Mouse (Mus musculus) embryonic facial prominence, embryonic 13.5 days (tissue): ENCODE measurements at regions not wholly inside any gene's neighbourhood (a gene's known extent, or its start where the extent isn't known, plus 50 kb on each side); places are given as distances from the start of the nearest gene placed in this dataset.

Source experiments
- ATAC-seq: fragments of 200-750 bp; cut with Nextera tagmentation; 2 replicates; pipeline ENCODE4 v1.8.0; 2017; ENCODE audit warnings: low read depth; ENCODE audit not compliant: insufficient number of reproducible peaks, insufficient read depth, low FRiP score, low TSS enrichment
- H3K27ac ChIP-seq: fragments of 300-500 bp; sonication (generic); 2 replicates; pipeline ENCODE4 v1.5.1; 2015; ENCODE audit warnings: moderate library complexity, mild to moderate bottlenecking, inconsistent platforms
- H3K27me3 ChIP-seq: fragments of 300-500 bp; sonication (generic); 2 replicates; pipeline ENCODE4 v1.6.1; 2015; ENCODE audit warnings: mild to moderate bottlenecking, inconsistent platforms
- H3K36me3 ChIP-seq: fragments of 300-500 bp; sonication (generic); 2 replicates; pipeline ENCODE4 v1.6.1; 2015; ENCODE audit warnings: mild to moderate bottlenecking, inconsistent platforms
- H3K4me1 ChIP-seq: fragments of 300-500 bp; sonication (generic); 2 replicates; pipeline ENCODE4 v1.6.1; 2015; ENCODE audit warnings: inconsistent platforms
- H3K4me2 ChIP-seq: fragments of 300-500 bp; sonication (generic); 2 replicates; pipeline ENCODE4 v1.6.1; 2015; ENCODE audit warnings: moderate library complexity, mild to moderate bottlenecking, inconsistent platforms
- H3K4me3 ChIP-seq: fragments of 300-500 bp; sonication (generic); 2 replicates; pipeline ENCODE4 v1.5.1; 2015; ENCODE audit warnings: mild to moderate bottlenecking, inconsistent platforms
- H3K9ac ChIP-seq: fragments of 300-500 bp; sonication (generic); 2 replicates; pipeline ENCODE4 v1.6.1; 2015; ENCODE audit warnings: mild to moderate bottlenecking, inconsistent platforms
- H3K9me3 ChIP-seq: fragments of 300-500 bp; sonication (generic); 2 replicates; pipeline ENCODE4 v1.6.1; 2016; ENCODE audit warnings: inconsistent platforms
- WGBS: fragments of 180-500 bp; shearing (Covaris S2); methylation state at CpG from one replicate; pipeline ENCODE4 v1.1.7; 2015; ENCODE audit warnings: mixed read lengths; 5-methylcytosine and 5-hydroxymethylcytosine counted together

DNA sequence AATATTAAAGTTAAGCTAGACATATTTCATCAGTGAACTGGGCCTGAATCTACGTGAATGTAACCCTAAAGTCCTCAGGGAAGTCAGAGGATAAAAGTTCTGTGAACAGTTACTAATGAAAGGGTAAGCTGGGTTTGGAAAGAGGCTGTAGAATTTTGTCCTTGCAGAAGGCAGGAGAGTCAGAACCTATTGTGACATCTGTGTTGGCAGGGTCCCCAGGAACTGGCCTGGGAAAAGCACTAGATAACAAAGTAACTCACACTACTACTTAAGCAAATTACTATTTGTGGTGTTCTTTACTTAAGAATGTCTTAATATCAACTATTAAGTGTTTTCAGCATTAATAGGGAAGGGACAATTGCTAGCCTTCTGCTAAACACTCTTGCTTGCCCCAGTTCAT lies 320.5 kb downstream of the Fam198b start:
- Histone ChIP-seq H3K27ac (no peak overlapping the region), H3K27me3 (no peaks in the 10 kb centered on the region), H3K36me3 (no peaks in the 10 kb centered on the region), H3K9me3 (no peaks in the 10 kb centered on the region), H3K4me1 (no peaks in the 10 kb centered on the region), H3K4me3 (no peak overlapping the region), H3K9ac (no peak overlapping the region), H3K4me2 (no peak overlapping the region)
- ATAC-seq: no peak
- WGBS: 65% methylated on average over 1 of the region's 1 CpGs

GRCm38 (mm10) chr3:80205351-80205750 lies 321.0 kb downstream of the Fam198b start:
- WGBS: 74% methylated on average over 6 of the region's 6 CpGs

GRCm38 (mm10) chr3:80207022-80207421 lies 322.7 kb downstream of the Fam198b start:
- 24% methylated on average over 1 of the region's 1 CpGs for WGBS
- Histone ChIP-seq H3K4me1 (no peaks in the 10 kb centered on the region), H3K27ac (no peak overlapping the region), H3K4me3 (no peak overlapping the region), H3K36me3 (no peaks in the 10 kb centered on the region), H3K4me2 (no peak overlapping the region), H3K27me3 (no peaks in the 10 kb centered on the region), H3K9ac (no peak overlapping the region), H3K9me3 (no peaks in the 10 kb centered on the region)
- ATAC-seq: no peak

More at GRCm38 (mm10) chr3:80205351-80205750, 321.0 kb downstream of the Fam198b start:
- Histone ChIP-seq H3K4me2 (no peak overlapping the region), H3K4me3 (no peak overlapping the region), H3K4me1 (no peaks in the 10 kb centered on the region), H3K9ac (no peak overlapping the region), H3K27me3 (no peaks in the 10 kb centered on the region), H3K27ac (no peak overlapping the region), H3K9me3 (no peaks in the 10 kb centered on the region), H3K36me3 (no peaks in the 10 kb centered on the region)
- ATAC-seq: no peak

GRCm38 (mm10) chr3:80208028-80208427 lies 323.7 kb downstream of the Fam198b start:
- no peaks in the 10 kb centered on the region for H3K9me3 ChIP-seq
- no peaks in the 10 kb centered on the region for H3K27me3 ChIP-seq
- no peaks in the 10 kb centered on the region for H3K36me3 ChIP-seq

GRCm38 (mm10) chr3:80209596-80209995 lies 325.3 kb downstream of the Fam198b start:
- Histone ChIP-seq H3K4me1 (no peaks in the 10 kb centered on the region), H3K36me3 (no peaks in the 10 kb centered on the region), H3K4me2 (no peak overlapping the region), H3K27me3 (no peaks in the 10 kb centered on the region), H3K4me3 (no peak overlapping the region), H3K27ac (no peak overlapping the region), H3K9ac (no peak overlapping the region), H3K9me3 (no peaks in the 10 kb centered on the region)
- no peak for ATAC-seq

More at GRCm38 (mm10) chr3:80208028-80208427, 323.7 kb downstream of the Fam198b start:
- ATAC-seq: no peak
- H3K4me1 ChIP-seq: no peaks in the 10 kb centered on the region
- H3K9ac ChIP-seq: no peak overlapping the region
- WGBS: 86% methylated on average over 2 of the region's 2 CpGs
- no peak overlapping the region for H3K4me3 ChIP-seq
- H3K27ac ChIP-seq: no peak overlapping the region
- H3K4me2 ChIP-seq: no peak overlapping the region

DNA sequence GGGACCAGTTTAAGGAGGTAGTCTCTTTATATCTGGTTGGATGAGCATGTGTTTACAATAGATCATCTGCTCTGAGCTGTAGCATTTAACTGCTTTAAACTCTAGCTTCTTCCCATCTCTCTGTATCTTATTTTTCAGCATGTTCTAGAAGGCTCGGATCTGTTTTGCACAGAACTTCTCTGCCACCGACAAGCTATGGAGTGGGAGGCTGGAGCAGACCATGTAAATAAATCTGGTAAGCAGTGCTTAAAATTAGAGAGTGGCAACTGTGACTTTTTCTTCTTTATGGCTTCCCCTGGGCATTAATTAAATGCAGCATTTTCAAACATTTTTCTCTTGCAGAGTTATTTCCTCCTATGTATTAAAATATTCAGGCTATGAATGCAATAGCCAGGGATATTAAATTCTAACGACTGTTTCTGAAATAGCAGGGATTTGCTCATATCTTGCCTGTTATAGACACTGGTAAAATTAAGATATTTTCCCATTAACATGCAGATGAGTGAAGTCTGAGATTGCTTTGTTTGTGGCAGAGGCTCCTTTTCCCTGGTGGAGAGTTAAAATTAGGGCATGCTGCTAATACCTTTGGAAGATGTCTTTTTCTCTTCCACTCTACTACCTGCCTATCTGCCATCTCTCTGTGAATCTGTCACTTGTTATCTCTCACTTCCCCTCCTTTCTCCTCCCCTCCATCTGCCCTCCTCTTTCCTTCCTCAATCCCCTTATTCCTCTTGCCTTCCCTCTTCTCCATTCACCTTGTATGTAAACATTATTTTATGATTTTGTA lies 327.2 kb downstream of the Fam198b start:
- WGBS: 63% methylated on average over 3 of the region's 3 CpGs
- Histone ChIP-seq H3K4me1 (no peaks in the 10 kb centered on the region), H3K36me3 (no peaks in the 10 kb centered on the region), H3K4me3 (no peak overlapping the region), H3K9me3 (no peaks in the 10 kb centered on the region), H3K27me3 (no peaks in the 10 kb centered on the region), H3K27ac (no peak overlapping the region), H3K4me2 (no peak overlapping the region), H3K9ac (no peak overlapping the region)
- ATAC-seq: no peak

GRCm38 (mm10) chr3:80248611-80249010 lies 364.3 kb downstream of the Fam198b start:
- Histone ChIP-seq H3K9ac (no peak overlapping the region), H3K4me2 (no peak overlapping the region), H3K4me3 (no peak overlapping the region), H3K4me1 (no peaks in the 10 kb centered on the region; the same call in 1 of the 2 replicates), H3K27me3 (no peaks in the 10 kb centered on the region), H3K9me3 (no peaks in the 10 kb centered on the region), H3K36me3 (no peaks in the 10 kb centered on the region), H3K27ac (no peak overlapping the region)
- ATAC-seq: no peak
- 36% methylated on average over 5 of the region's 5 CpGs for WGBS

GRCm38 (mm10) chr3:80249974-80250373 lies 365.6 kb downstream of the Fam198b start:
- H3K4me2 ChIP-seq: no peak overlapping the region
- H3K9me3 ChIP-seq: no peaks in the 10 kb centered on the region
- no peak overlapping the region for H3K27ac ChIP-seq
- no peak for ATAC-seq
- H3K36me3 ChIP-seq: no peaks in the 10 kb centered on the region
- no peak overlapping the region for H3K4me3 ChIP-seq
- no peak overlapping the region for H3K9ac ChIP-seq
- H3K27me3 ChIP-seq: no peaks in the 10 kb centered on the region
- H3K4me1 ChIP-seq: no peaks in the 10 kb centered on the region; the same call in 1 of the 2 replicates
- 70% methylated on average over 3 of the region's 3 CpGs for WGBS

DNA sequence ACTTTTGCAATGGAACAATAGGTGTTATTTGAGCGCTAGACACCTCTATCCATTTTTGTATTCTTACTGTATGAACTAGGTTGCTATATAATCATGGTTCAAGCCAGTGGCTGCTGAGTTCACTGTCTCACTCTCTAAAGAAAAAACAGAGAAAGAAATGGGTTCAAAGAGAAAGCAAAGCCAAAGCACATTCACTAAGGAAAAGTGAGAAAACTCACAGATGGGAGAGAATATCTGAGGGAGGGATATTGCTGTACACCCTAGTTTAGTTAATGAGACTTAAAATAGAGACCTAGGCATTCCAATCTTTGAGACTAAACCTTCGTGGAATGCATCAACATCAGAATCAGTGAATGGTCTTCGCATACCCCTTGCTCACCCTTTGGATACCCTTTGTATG lies 371.0 kb downstream of the Fam198b start:
- WGBS: 85% methylated on average over 3 of the region's 3 CpGs
- no peaks in the 10 kb centered on the region for H3K9me3 ChIP-seq
- no peaks in the 10 kb centered on the region for H3K36me3 ChIP-seq
- H3K27me3 ChIP-seq: no peaks in the 10 kb centered on the region
- H3K9ac ChIP-seq: no peak overlapping the region
- ATAC-seq: no peak
- H3K4me1 ChIP-seq: no peaks in the 10 kb centered on the region
- no peak overlapping the region for H3K4me3 ChIP-seq
- H3K27ac ChIP-seq: no peak overlapping the region
- H3K4me2 ChIP-seq: no peak overlapping the region

- H3K4me3 ChIP-seq: no peak overlapping the region
- H3K4me2 ChIP-seq: no peak overlapping the region
- no peak overlapping the region for H3K27ac ChIP-seq
- WGBS: 72% methylated on average over 3 of the region's 3 CpGs
- no peaks in the 10 kb centered on the region for H3K4me1 ChIP-seq
- ATAC-seq: no peak
- H3K36me3 ChIP-seq: no peaks in the 10 kb centered on the region
- H3K9ac ChIP-seq: no peak overlapping the region
- H3K9me3 ChIP-seq: no peaks in the 10 kb centered on the region
- H3K27me3 ChIP-seq: no peaks in the 10 kb centered on the region
These were observed 372.1 kb downstream of the Fam198b start for GRCm38 (mm10) chr3:80256383-80256782.

DNA sequence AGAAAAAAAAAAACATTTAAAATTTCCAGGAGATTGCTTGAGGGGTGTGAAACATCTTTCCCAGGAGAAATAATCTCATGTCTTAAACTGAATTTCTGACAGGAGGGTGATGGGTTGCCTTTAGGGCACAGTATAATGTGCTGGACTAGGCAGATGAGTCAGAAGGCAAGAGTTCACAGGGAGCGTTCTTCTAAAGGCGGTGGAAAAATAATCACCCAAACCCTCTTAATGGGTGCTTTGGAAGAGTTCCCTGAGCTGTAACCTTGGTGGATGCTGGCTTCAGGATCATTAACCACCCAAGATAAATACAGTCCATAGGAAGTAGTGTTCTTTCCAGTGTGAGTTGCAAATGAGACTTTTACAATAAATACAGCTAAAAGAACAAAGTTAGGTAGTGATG lies 378.8 kb downstream of the Fam198b start:
- ATAC-seq: no peak
- Histone ChIP-seq H3K4me1 (no peaks in the 10 kb centered on the region), H3K27ac (no peak overlapping the region), H3K4me3 (no peak overlapping the region), H3K27me3 (no peaks in the 10 kb centered on the region), H3K4me2 (no peak overlapping the region), H3K36me3 (no peaks in the 10 kb centered on the region), H3K9me3 (0 out of 2 replicates have a peak, but pooled peaks cover 3% of the 10 kb centered on the region), H3K9ac (no peak overlapping the region)
- WGBS: 51% methylated on average over 2 of the region's 2 CpGs

- ATAC-seq: no peak
- 67% methylated on average over 1 of the region's 1 CpGs for WGBS
- Histone ChIP-seq H3K36me3 (no peaks in the 10 kb centered on the region), H3K4me2 (no peak overlapping the region), H3K27me3 (no peaks in the 10 kb centered on the region), H3K9ac (no peak overlapping the region), H3K9me3 (no peaks in the 10 kb centered on the region), H3K4me3 (no peak overlapping the region), H3K27ac (no peak overlapping the region), H3K4me1 (no peaks in the 10 kb centered on the region)
These were observed 400.3 kb downstream of the Fam198b start for GRCm38 (mm10) chr3:80284656-80285055.
